In genomic region chr2:130919062-130919593, GRCm38 (mm10) we compare ENCODE assay signal across 23 mouse cellular contexts.
"Had no signal": no experiment of that assay in that cellular context is flagged by ENCODE, and none has a peak within 500 bp of the region (broad histone marks: within the 10 kb centered on the region; RNA-seq: fewer than 3 reads in every experiment).

No protein-coding gene starts in this region.

- H3K27me3 ChIP-seq: heart, embryonic 13.5 days; heart, embryonic 15.5 days; hindbrain, embryonic 13.5 days; hindbrain, embryonic 15.5 days; limb, embryonic 12.5 days had no signal

- DNase-seq: gastrocnemius, postnatal 14 days; gastrocnemius, postnatal 36 days; heart, adult 11 months; heart, adult 2 months; heart, postnatal 14 days; heart, postnatal 36 days; kidney, adult 18-20 months; kidney, adult 8-10 months; kidney, postnatal 14 days; kidney, postnatal 36 days; liver had no signal

- H3K36me3 ChIP-seq: heart, embryonic 13.5 days; heart, embryonic 15.5 days; hindbrain, embryonic 13.5 days; hindbrain, embryonic 15.5 days; limb, embryonic 10.5 days; limb, embryonic 12.5 days had no signal

- ATAC-seq: hindbrain, postnatal 0 days; intestine, embryonic 16.5 days had no signal

- H3K4me3 ChIP-seq: heart, adult 2 months; heart, embryonic 13.5 days; heart, embryonic 15.5 days; hindbrain, embryonic 13.5 days; hindbrain, embryonic 15.5 days; layer of hippocampus, adult 2 months; left cerebral cortex, adult 2 months; limb, embryonic 10.5 days; limb, embryonic 12.5 days had no signal

- H3K9ac ChIP-seq: heart, embryonic 13.5 days; heart, embryonic 15.5 days; hindbrain, embryonic 13.5 days; hindbrain, embryonic 15.5 days; limb, embryonic 12.5 days; liver, embryonic 14.5 days had no signal

- H3K4me2 ChIP-seq: heart, embryonic 11.5 days; heart, embryonic 13.5 days; heart, embryonic 15.5 days; hindbrain, embryonic 13.5 days; hindbrain, embryonic 15.5 days; limb, embryonic 12.5 days had no signal

- H3K9me3 ChIP-seq: heart, embryonic 13.5 days; heart, embryonic 15.5 days; hindbrain, embryonic 13.5 days; hindbrain, embryonic 15.5 days; limb, embryonic 10.5 days; limb, embryonic 12.5 days had no signal

- H3K27ac ChIP-seq: heart, adult 2 months; heart, embryonic 13.5 days; heart, embryonic 15.5 days; hindbrain, embryonic 13.5 days; hindbrain, embryonic 15.5 days; hindbrain, postnatal 0 days; layer of hippocampus, adult 2 months; left cerebral cortex, adult 2 months; limb, embryonic 10.5 days; limb, embryonic 12.5 days; liver, embryonic 14.5 days had no signal
